Mouse (Mus musculus) G1E (cell line): Measurements from ENCODE around the gene Epas1.

Experiments used
- CTCF ChIP-seq: IDR thresholded peaks from 2 replicates; pipeline ENCODE4 v1.5.1; 2012; ENCODE audit warnings: low read depth, low read length, inconsistent platforms, mixed read lengths
- POLR2AphosphoS5 ChIP-seq: IDR thresholded peaks from 2 replicates; pipeline ENCODE4 v1.6.1; 2012; ENCODE audit warnings: low read depth, low read length, inconsistent platforms; ENCODE audit not compliant: insufficient replicate concordance

DNA sequence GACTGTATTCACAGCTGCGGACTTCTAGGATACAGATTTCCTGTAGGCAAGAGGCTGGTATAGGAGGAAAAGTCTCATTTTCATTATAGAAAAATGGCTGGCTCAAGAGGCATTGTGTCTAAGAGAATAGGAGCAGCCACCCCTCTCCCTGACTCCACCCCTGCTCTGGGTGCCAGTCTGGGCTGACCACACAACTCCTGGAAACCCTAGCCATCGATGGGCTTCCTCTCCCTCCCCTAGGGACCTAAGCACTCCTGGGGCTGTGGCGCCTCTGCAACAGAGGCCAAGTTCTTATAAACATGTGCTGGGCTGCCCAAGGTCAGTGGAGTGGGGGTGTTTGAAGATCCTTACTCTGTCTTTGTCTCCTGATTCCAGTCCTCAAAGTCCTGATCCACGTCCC is 19.9 kb upstream of the Epas1 start:
- TF ChIP-seq POLR2AphosphoS5 (no peak), CTCF (no peak)
